Mouse (Mus musculus) hindlimb bud, embryonic 11.5 days (tissue): ENCODE measurements at regions not wholly inside any gene's neighbourhood (a gene's known extent, or its start where the extent isn't known, plus 50 kb on each side); places are given as distances from the start of the nearest gene placed in this dataset.
"Not testable (repeated sequence)": the region's sequence is repeated elsewhere in the genome, so short reads cannot be mapped to it uniquely, and the experiment has no call there.

ENCODE experiments used
- DNase-seq: peaks from one replicate; pipeline ENCODE4 v3.0.0-alpha.2; 2012; ENCODE audit warnings: low read depth, low spot score; ENCODE audit errors: extremely low spot score

- no peak for DNase-seq
Observed at GRCm38 (mm10) chr14:37571971-37572370, 436.9 kb upstream of the Ghitm start.

GRCm38 (mm10) chr14:37558258-37558657 lies 423.2 kb upstream of the Ghitm start:
- DNase-seq = no peak

- no peak for DNase-seq
Observed at GRCm38 (mm10) chr14:37523616-37524015, 388.5 kb upstream of the Ghitm start.

- not testable (repeated sequence) for DNase-seq
Observed at GRCm38 (mm10) chr14:37520631-37521030, 385.6 kb upstream of the Ghitm start.

- DNase-seq = no peak
Observed at GRCm38 (mm10) chr14:37505314-37505713, 370.2 kb upstream of the Ghitm start.

GRCm38 (mm10) chr14:37490711-37491110 lies 355.6 kb upstream of the Ghitm start:
- no peak for DNase-seq

- no peak for DNase-seq
Observed at GRCm38 (mm10) chr14:37485292-37485691, 350.2 kb upstream of the Ghitm start.

GRCm38 (mm10) chr14:37477599-37477998 lies 342.5 kb upstream of the Ghitm start:
- DNase-seq = no peak

GRCm38 (mm10) chr14:37468711-37469110 lies 333.6 kb upstream of the Ghitm start:
- no peak for DNase-seq

GRCm38 (mm10) chr14:37440874-37441273 lies 305.8 kb upstream of the Ghitm start:
- no peak for DNase-seq

- no peak for DNase-seq
Observed at GRCm38 (mm10) chr14:37430656-37431055, 295.6 kb upstream of the Ghitm start.

GRCm38 (mm10) chr14:37425506-37425905 lies 290.4 kb upstream of the Ghitm start:
- no peak for DNase-seq

- no peak for DNase-seq
Observed at GRCm38 (mm10) chr14:37421566-37421965, 286.5 kb upstream of the Ghitm start.

- DNase-seq = not testable (repeated sequence)
Observed at GRCm38 (mm10) chr14:37412583-37412982, 277.5 kb upstream of the Ghitm start.

GRCm38 (mm10) chr14:37371972-37372371 lies 236.9 kb upstream of the Ghitm start:
- DNase-seq = no peak

- no peak for DNase-seq
Observed at GRCm38 (mm10) chr14:37361896-37362295, 226.8 kb upstream of the Ghitm start.

GRCm38 (mm10) chr14:37355968-37356704 lies 221.1 kb upstream of the Ghitm start:
- DNase-seq = peak; percentile 24

GRCm38 (mm10) chr14:37323392-37323791 lies 188.3 kb upstream of the Ghitm start:
- no peak for DNase-seq

GRCm38 (mm10) chr14:37315239-37315895 lies 180.3 kb upstream of the Ghitm start:
- DNase-seq = no peak

- DNase-seq = no peak
Observed at GRCm38 (mm10) chr14:37313906-37314305, 178.8 kb upstream of the Ghitm start.

- no peak for DNase-seq
Observed at GRCm38 (mm10) chr14:37312887-37313286, 177.8 kb upstream of the Ghitm start.

GRCm38 (mm10) chr14:37306622-37307274 lies 171.7 kb upstream of the Ghitm start:
- no peak for DNase-seq
